In the genomic region with DNA sequence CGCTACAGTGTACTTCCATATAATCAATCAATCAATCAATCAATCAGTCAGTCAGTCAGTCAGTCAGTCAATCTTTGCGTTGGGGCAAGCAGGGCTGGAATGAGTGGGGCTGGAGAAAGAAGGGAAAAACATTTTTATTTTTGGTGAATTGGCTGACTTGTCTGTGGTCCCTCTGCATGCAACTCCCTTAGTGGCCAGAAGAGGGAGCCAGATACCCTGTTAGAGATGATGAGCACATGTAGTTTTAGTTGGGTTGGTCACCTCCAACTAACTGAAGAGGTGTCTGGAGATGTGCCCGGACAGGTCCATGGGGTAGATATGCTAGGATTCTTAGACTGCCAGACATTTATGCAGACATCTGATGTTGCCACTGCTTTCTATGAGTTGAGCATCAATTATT, we compare ENCODE assay signal across 10 mouse cellular contexts. TPM values are rescaled to one million over a fixed set of nuclear protein-coding genes. Genes with fewer than 3 reads are reported as not detected.
DNase-seq lines count a peak whose midpoint lies in the region; ATAC-seq lines count a peak whose summit lies in the region.
"Had no signal": no experiment of that assay in that cellular context is flagged by ENCODE, and none has a peak within 500 bp of the region (broad histone marks: within the 10 kb centered on the region; RNA-seq: fewer than 3 reads in every experiment).

No protein-coding gene starts in this region.

- H3K9ac ChIP-seq in hindbrain, embryonic 14.5 days, result no peak overlapping the region
- no peak overlapping the region for H3K9ac ChIP-seq in hindbrain, embryonic 12.5 days
- H3K9ac ChIP-seq: embryonic facial prominence, embryonic 15.5 days had no signal

- no peak for ATAC-seq in hindbrain, embryonic 14.5 days (ENCODE audit: low FRiP score)
- ATAC-seq in hindbrain, embryonic 12.5 days (ENCODE audit: low FRiP score), result no peak
- ATAC-seq in hematopoietic stem cell, adult 5-6 weeks (replicated peaks in 1 of 2; ENCODE audit: insufficient read depth in 1 of 2, low FRiP score in 2 of 2, low TSS enrichment in 1 of 2, low read depth in 1 of 2, poor library complexity in 2 of 2, severe bottlenecking in 2 of 2), result peak; percentile 64 to 87

- intact Hi-C loops in left cerebral cortex, postnatal 36 days (cut with DNase I), result loop anchor here (5.0 kb wide), 1 partner anchor 156 kb away; no protein-coding TSS in a partner anchor

- DNase-seq in hindbrain, embryonic 14.5 days (ENCODE audit: low spot score), result peak; percentile 79
- peak; percentile 60 for DNase-seq in adipocyte (ENCODE audit: low spot score)
- peak; percentile 54 to 69 for DNase-seq in cerebellum, postnatal 4 days (ENCODE audit: low spot score in 2 of 2)
- peak; percentile 62 to 63 for DNase-seq in left cerebral cortex, postnatal 36 days (ENCODE audit: low spot score in 2 of 2)
- peak; percentile 76 for DNase-seq in retina, postnatal 1 day
- DNase-seq in urinary bladder, postnatal 36 days (ENCODE audit: low spot score in 2 of 2), result peak; percentile 28 to 39

- H3K4me2 ChIP-seq in hindbrain, embryonic 14.5 days (replicated peaks), result no peak overlapping the region
- no peak overlapping the region for H3K4me2 ChIP-seq in hindbrain, embryonic 12.5 days (replicated peaks)
- H3K4me2 ChIP-seq: embryonic facial prominence, embryonic 15.5 days had no signal

- H3K27ac ChIP-seq in hindbrain, embryonic 14.5 days, result no peak overlapping the region
- no peak overlapping the region for H3K27ac ChIP-seq in hindbrain, embryonic 12.5 days
- H3K27ac ChIP-seq: embryonic facial prominence, embryonic 15.5 days had no signal

- H3K4me1 ChIP-seq in hindbrain, embryonic 14.5 days (replicated peaks; ENCODE audit: control insufficient read depth, insufficient read depth, low read length), result no peaks in the 10 kb centered on the region
- no peaks in the 10 kb centered on the region for H3K4me1 ChIP-seq in hindbrain, embryonic 12.5 days
- H3K4me1 ChIP-seq: embryonic facial prominence, embryonic 15.5 days had no signal

- 38% methylated on average over 3 of the region's 3 CpGs for WGBS in hindbrain, embryonic 14.5 days
- 43% methylated on average over 3 of the region's 3 CpGs for WGBS in hindbrain, embryonic 12.5 days

- H3K9me3 ChIP-seq in hindbrain, embryonic 14.5 days (ENCODE audit: control insufficient read depth, low read length), result no peaks in the 10 kb centered on the region
- H3K9me3 ChIP-seq in hindbrain, embryonic 12.5 days (replicated peaks), result no peaks in the 10 kb centered on the region
- H3K9me3 ChIP-seq: embryonic facial prominence, embryonic 15.5 days had no signal

- H3K27me3 ChIP-seq in hindbrain, embryonic 14.5 days (ENCODE audit: control insufficient read depth, insufficient read depth, low read length), result no peaks in the 10 kb centered on the region
- H3K27me3 ChIP-seq in hindbrain, embryonic 12.5 days, result no peaks in the 10 kb centered on the region
- H3K27me3 ChIP-seq: embryonic facial prominence, embryonic 15.5 days had no signal

- H3K36me3 ChIP-seq in hindbrain, embryonic 14.5 days (replicated peaks; ENCODE audit: control insufficient read depth, insufficient read depth), result no peaks in the 10 kb centered on the region
- H3K36me3 ChIP-seq in hindbrain, embryonic 12.5 days, result no peaks in the 10 kb centered on the region
- H3K36me3 ChIP-seq: embryonic facial prominence, embryonic 15.5 days had no signal

- no peak overlapping the region for H3K4me3 ChIP-seq in hindbrain, embryonic 14.5 days (replicated peaks; ENCODE audit: low read length)
- no peak overlapping the region for H3K4me3 ChIP-seq in hindbrain, embryonic 12.5 days
- H3K4me3 ChIP-seq: embryonic facial prominence, embryonic 15.5 days had no signal

RNA-seq across cellular contexts. Expression of a gene that starts 18.1 kb away (rescaled TPM):
- polyA plus RNA-seq in hindbrain, embryonic 14.5 days (2014; fragmentation: Nextera tagmentation; extraction: Ambion mirVana), result not detected in 2 replicates
- 0.17 TPM in 1 of 2 replicates, not detected in the other for polyA plus RNA-seq in hindbrain, embryonic 12.5 days (2016; fragmentation: Nextera tagmentation; extraction: Ambion mirVana)
- not detected in 2 replicates for total RNA-seq in hematopoietic stem cell, adult 5-6 weeks (2017)
- not detected for total RNA-seq in left cerebral cortex, postnatal 36 days (2021)
- polyA plus RNA-seq: neural tube, embryonic 14.5 days had no signal

Comparison
In these comparisons a context has a peak if more than half of its experiments do, and no peak if none do; other contexts are left out.
1. ATAC-seq: peak in hematopoietic stem cell, adult 5-6 weeks (2 of 2); none in hindbrain, embryonic 14.5 days (single experiment) and hindbrain, embryonic 12.5 days (single experiment).
2. Peak in every context shown above with its lines, with median percentiles within 50 percentile points of each other: DNase-seq.